Mouse (Mus musculus) CD8-positive naive resting alpha-beta T cell, adult 57 days (primary cell): ENCODE measurements around the gene Tmem161b. TPM values are rescaled to one million over a fixed set of nuclear protein-coding genes. Genes with fewer than 3 reads are reported as not detected.

Source experiments
- total RNA-seq: library from RNA; stranded (reverse); gene quantifications from one replicate; pipeline ENCODE4 v1.2.4, GENCODE M21; 2023

Tmem161b gene
- total RNA-seq = 30.3 TPM

DNA sequence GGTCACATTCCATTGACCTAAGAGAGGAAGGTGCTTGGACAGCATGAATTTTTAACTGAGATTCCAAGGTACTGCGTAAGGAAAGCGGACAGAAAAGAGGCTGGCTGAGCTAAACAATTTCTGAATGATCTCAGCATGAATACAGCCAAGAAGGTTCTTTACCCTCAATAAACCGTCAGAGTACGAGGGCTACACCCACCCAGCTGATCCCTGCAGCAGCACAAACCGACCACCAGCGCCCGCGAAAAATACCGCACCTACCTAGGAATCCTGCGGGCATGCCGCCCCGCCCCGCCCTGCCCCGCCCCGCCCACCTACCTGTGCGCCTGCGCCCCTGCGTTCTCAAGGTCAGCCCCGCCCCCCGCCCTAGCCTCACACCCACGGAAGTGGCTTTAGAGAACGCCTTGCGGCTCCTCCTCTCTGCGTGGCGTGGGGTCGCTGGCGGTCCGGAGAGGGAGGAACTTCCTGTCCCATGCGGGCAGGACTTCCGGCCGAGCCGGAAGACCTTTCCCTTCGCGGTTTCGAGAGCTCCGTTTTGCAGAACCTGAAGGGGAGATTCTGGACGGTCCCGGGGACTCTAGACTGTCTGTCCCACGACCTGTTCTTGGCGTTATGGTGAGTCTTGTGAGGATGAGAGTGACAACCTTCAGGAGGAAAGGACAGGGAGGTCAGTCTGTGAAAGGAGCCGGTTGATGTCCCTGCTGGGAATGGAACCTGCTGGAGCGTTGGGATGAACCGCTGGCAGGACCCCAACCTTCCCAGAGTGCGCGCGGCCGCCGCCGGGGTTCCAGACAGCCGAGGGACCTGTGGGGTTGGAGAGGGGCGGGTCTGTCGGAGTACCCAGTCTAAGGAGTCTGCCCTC, at the start of gene Tmem161b:
Gene Tmem161b (plus strand): TSS at position 477 of the 862 bp plus-strand sequence.

